Mouse (Mus musculus): Measurements from ENCODE around the gene Aif1l.
"Not testable (repeated sequence)": the region's sequence is repeated elsewhere in the genome, so short reads cannot be mapped to it uniquely, and the experiment has no call there.

The Aif1l gene

GRCm38 (mm10) chr2:31950058-31950871 lies at the start of gene Aif1l:
Aif1l (plus strand) TSS chr2:31950139.
- ATAC-seq (ENCODE audit: low TSS enrichment), result no peak

DNA sequence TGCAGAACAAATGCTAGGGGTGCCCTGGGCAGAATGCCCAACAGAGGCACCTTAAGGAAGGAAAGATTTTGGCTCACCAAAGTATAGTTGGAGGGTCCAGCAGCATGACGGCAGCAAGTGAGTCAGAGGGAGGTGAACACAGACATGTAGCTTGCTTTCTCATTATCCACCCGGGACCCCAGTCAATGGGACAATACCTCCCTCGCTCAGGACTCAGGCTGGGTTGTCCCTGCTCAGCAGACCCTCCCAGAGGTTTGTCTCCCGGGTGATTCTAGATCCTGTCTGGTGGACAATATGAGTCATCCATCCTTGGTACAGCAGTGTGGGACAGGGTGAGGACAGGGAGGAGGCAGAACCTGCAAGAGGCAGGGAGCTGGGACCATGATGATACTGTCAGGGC lies 49.0 kb upstream of the Aif1l start:
- no peak for ATAC-seq (ENCODE audit: low TSS enrichment)

GRCm38 (mm10) chr2:31901659-31902362 lies 48.1 kb upstream of the Aif1l start:
- ATAC-seq (ENCODE audit: low TSS enrichment), result no peak

DNA sequence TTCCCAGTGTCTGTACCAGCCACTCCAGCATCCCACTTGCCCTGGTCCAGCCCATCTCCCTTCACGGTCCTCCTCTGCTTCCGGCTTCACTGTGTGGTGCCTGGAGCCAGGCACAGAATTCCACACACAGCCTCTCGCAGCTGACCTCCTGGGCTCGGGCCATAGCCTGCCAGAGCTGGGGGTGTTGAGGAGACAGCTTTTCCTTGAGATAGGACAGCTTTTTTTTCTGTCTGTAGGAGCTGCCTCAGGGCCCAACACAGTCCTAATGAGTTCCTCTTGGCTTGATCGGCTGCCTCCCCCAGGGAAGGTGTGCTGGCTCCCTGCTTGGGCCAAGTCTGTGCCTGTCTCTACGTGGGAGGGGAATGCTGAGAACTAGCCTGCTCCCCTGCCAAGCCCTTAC lies 45.9 kb upstream of the Aif1l start:
- 0 out of 2 replicates have a peak, but pooled peaks have one; percentile 20 for ATAC-seq (ENCODE audit: low TSS enrichment)

- ATAC-seq (ENCODE audit: low TSS enrichment), result no peak; the same call in 1 of the 2 replicates
Observed at GRCm38 (mm10) chr2:31904622-31905021, 45.3 kb upstream of the Aif1l start.

DNA sequence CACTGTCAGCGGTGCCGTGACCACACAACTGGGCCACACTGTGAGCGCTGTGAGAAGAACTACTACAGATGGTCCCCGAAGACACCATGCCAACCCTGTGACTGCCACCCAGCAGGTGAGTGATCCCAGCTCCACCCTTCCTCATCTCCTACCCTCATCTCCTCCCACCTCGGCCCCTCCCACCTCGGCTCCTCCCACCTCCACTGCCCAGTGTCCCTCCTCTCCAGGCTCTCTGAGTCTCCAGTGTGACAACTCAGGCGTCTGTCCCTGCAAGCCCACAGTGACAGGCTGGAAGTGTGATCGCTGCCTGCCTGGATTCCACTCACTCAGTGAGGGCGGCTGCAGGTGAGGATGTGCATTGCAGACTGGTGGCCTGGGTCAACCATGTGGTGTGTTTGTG lies 44.3 kb upstream of the Aif1l start:
- no peak for ATAC-seq (ENCODE audit: low TSS enrichment)

DNA sequence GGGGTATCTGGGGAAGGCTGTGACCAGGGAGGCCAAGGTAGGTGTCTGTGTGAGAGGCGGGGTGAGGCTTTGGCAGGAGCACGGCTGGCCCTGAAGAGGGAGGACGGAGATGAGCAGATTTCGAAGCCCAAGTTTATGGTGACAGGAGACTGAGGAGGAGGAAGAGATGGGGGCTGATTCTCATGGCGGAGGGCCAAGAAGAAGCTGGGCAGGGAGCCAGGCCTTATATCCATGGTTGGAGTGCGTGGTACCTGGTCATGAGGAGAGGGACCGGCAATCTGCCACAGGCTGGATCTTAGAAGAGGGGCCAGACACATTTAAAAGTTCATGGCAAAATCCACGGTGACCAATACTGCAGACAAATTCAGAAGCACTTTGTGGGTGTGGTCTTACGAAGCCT lies 43.5 kb upstream of the Aif1l start:
- no peak for ATAC-seq (ENCODE audit: low TSS enrichment)

GRCm38 (mm10) chr2:31912575-31912974 lies 37.4 kb upstream of the Aif1l start:
- ATAC-seq (ENCODE audit: low TSS enrichment), result no peak

GRCm38 (mm10) chr2:31914213-31914612 lies 35.7 kb upstream of the Aif1l start:
- not testable (repeated sequence) for ATAC-seq (ENCODE audit: low TSS enrichment)

- ATAC-seq (ENCODE audit: low TSS enrichment), result no peak; the same call in 1 of the 2 replicates
Observed at GRCm38 (mm10) chr2:31915112-31915511, 34.8 kb upstream of the Aif1l start.

- peak; percentile 52; the same call in 1 of the 2 replicates for ATAC-seq (ENCODE audit: low TSS enrichment)
Observed at GRCm38 (mm10) chr2:31917636-31918035, 32.3 kb upstream of the Aif1l start.

GRCm38 (mm10) chr2:31923645-31924044 lies 26.3 kb upstream of the Aif1l start:
- no peak for ATAC-seq (ENCODE audit: low TSS enrichment)

GRCm38 (mm10) chr2:31924811-31925210 lies 25.1 kb upstream of the Aif1l start:
- no peak for ATAC-seq (ENCODE audit: low TSS enrichment)

GRCm38 (mm10) chr2:31925936-31926335 lies 24.0 kb upstream of the Aif1l start:
- no peak for ATAC-seq (ENCODE audit: low TSS enrichment)

- no peak for ATAC-seq (ENCODE audit: low TSS enrichment)
Observed at GRCm38 (mm10) chr2:31929664-31930063, 20.3 kb upstream of the Aif1l start.

GRCm38 (mm10) chr2:31934551-31934950 lies 15.4 kb upstream of the Aif1l start:
- no peak for ATAC-seq (ENCODE audit: low TSS enrichment)

- ATAC-seq (ENCODE audit: low TSS enrichment), result no peak
Observed at GRCm38 (mm10) chr2:31935054-31935453, 14.9 kb upstream of the Aif1l start.

DNA sequence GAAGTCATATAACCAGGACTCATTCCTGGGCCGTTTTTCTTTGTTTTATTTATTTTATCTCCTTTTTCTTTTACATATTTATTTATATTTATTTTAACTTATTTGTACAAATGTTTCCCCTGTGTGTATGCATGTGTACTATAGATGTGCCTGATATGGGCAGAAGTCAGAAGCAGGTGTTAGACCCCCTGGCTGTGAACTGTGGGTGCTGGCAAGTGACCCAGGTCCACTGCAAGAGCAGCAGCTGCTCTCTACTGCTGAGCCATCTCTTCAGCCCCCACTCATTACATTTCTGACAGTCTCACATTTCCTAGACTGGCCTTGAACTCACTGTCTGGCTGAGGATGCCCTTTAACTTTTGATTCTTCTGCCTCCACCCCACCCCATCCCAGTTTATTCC lies 11.6 kb upstream of the Aif1l start:
- ATAC-seq (ENCODE audit: low TSS enrichment), result no peak

DNA sequence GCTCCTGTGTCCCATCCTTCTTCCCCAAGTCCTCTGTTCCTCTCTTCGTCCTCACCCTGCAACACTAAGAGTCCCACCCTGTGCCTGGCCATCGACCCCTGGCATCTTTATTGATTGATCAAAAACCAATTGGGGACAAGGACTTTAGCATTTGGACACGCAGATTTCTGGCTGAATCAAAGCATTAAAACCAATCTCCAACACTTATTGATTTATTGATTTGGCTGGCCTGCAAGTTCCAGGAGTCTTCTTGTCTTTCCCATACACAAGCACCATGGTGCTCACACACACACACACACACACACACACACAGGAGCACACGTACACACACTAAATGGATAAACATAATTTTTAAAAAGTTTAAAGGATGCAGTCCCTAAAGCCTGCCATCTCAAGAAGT lies 6.9 kb upstream of the Aif1l start:
- no peak for ATAC-seq (ENCODE audit: low TSS enrichment)

- no peak for ATAC-seq (ENCODE audit: low TSS enrichment)
Observed at GRCm38 (mm10) chr2:31945580-31945979, 4.4 kb upstream of the Aif1l start.

GRCm38 (mm10) chr2:31948392-31948791 lies 1.5 kb upstream of the Aif1l start:
- ATAC-seq (ENCODE audit: low TSS enrichment), result no peak

DNA sequence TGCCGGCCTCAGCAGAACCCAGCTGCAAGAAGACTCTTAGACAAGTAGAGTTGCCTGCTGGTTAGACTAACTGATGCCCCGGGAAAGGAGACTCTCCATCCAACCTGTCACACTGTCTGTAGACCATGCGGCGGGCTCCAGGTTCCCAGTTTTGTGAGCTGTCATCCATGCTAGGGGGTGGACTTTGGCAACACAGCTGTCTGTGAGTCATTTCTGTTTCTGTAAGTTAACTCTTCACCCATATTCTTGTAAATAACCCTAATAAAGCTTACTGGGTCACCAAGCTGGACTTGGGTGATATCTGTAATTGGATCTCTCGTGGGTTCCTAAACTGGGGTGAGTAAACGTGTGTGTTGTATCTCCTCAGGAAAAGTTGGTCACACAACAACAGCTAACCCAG lies 1.1 kb upstream of the Aif1l start:
- ATAC-seq (ENCODE audit: low TSS enrichment), result no peak

DNA sequence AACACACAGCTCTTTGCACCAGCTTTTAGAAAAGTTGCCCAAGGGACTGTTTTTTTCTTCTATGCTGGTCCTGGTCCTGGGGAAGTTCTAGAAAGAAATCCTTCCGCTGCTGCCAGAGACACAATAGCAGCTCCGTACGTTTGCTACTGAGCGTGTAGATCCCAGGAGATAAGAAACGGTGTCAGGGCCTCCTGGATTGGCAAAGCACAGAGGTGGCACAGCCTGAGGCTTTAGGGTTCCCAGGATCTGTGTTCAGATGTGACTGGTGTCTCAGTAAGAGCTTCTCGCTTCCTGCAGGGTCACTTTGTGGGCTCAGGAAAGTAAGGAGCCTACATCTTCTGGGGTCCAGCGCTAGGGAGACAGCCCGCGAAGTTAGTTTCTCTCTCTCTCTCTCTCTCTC lies 1.0 kb downstream of the Aif1l start:
- no peak for ATAC-seq (ENCODE audit: low TSS enrichment)
